Mouse (Mus musculus): Measurements from ENCODE around the gene Rab35.
A peak's percentile ranks its signal among the peaks of the same experiment; 100 is the strongest.

Gene Rab35

GRCm38 (mm10) chr5:115631505-115632357, at the start of gene Rab35:
Gene Rab35, plus strand, starts transcription at chr5:115631908.
- DNase-seq (ENCODE audit: low spot score in 2 of 2) = peak; percentile 67 to 78

DNA sequence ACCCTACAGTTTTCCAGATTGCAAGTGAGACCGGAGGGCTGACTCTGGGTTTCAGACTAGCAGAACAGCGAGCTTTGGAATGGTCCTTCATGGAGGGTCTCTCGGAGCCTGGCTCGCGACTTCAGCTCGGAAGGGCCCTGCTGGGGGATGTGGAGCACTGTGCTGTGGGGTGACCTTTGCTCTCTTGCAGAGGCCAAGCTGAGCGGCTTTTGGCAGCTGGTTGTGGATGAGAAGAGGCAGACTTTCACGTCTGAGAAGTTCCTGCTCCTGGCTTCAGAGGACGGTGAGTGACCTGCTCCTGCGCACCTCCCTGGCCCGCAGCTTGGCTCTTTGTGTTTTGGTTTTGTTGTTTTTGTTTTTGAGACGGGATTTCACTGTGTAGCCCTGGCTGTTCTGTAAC, 46.1 kb upstream of the Rab35 start:
- DNase-seq (ENCODE audit: low spot score in 2 of 2) = no peak

GRCm38 (mm10) chr5:115586166-115586565, 45.5 kb upstream of the Rab35 start:
- no peak for DNase-seq (ENCODE audit: low spot score in 2 of 2)

GRCm38 (mm10) chr5:115586780-115587179, 44.9 kb upstream of the Rab35 start:
- no peak for DNase-seq (ENCODE audit: low spot score in 2 of 2)

DNA sequence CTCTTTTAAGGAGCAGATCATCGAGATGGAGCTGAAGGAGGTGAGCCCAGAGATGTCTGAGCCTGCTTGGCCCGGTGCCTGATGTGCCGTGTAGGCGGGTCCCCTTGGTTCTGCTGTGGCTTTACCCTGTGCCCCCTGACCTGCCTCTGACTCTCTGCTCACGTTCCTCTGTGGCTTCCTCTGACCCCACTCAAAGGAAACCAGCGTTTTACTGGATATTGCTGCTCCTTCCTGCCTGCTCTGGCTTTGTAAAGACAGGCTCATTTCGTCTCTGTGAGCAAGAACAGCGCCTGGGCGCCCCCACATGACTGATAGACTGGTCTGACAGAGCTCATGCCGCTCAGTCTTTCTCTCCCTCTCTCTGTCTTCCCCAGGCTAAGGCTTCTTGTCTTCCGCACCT, 40.7 kb upstream of the Rab35 start:
- DNase-seq (ENCODE audit: low spot score in 2 of 2) = no peak

- no peak for DNase-seq (ENCODE audit: low spot score in 2 of 2)
Observed at GRCm38 (mm10) chr5:115591506-115591905, 40.2 kb upstream of the Rab35 start.

DNA sequence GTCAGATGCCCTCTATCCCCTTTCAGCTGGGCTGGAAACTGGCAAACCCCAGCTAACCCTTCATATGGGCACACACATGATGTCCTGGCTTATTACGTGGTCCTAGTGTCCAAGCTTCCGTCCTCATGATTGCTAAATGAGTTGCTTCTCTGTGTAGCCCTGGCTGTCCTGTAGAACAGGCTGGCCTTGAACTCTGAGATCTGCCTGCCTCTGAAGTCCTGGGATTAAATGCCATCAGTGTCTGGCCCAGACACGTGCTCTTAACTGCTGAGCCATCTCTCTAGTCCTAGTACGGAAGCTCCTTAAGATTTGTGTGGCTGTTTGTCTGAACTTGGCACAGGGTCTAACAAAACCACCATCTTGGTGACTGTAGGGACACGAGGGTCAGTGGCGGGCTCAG, 28.1 kb upstream of the Rab35 start:
- DNase-seq (ENCODE audit: low spot score in 2 of 2) = no peak

DNA sequence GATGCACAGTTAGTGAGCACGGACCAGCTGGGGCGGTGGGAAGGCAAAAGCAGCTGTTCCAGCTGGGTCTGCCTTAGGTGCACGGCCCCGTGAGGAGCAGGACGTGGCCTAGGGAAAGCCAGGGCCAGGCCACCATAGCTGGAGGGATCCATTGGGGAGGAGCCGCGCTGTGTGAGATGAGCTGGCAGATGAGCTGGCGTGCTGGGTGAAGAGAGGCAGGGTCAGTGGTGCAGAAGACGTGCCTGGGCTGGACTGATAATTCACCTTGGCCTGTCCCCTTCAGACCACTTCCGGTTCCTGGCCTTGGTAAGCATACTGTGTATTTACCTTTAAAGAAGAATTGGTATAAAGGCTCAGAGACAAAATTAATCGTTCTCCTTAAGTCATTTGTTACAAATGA, 20.1 kb upstream of the Rab35 start:
- no peak for DNase-seq (ENCODE audit: low spot score in 2 of 2)

GRCm38 (mm10) chr5:115613332-115613731, 18.4 kb upstream of the Rab35 start:
- no peak for DNase-seq (ENCODE audit: low spot score in 2 of 2)

- no peak for DNase-seq (ENCODE audit: low spot score in 2 of 2)
Observed at GRCm38 (mm10) chr5:115614948-115615347, 16.8 kb upstream of the Rab35 start.

GRCm38 (mm10) chr5:115619690-115620089, 12.0 kb upstream of the Rab35 start:
- no peak for DNase-seq (ENCODE audit: low spot score in 2 of 2)

DNA sequence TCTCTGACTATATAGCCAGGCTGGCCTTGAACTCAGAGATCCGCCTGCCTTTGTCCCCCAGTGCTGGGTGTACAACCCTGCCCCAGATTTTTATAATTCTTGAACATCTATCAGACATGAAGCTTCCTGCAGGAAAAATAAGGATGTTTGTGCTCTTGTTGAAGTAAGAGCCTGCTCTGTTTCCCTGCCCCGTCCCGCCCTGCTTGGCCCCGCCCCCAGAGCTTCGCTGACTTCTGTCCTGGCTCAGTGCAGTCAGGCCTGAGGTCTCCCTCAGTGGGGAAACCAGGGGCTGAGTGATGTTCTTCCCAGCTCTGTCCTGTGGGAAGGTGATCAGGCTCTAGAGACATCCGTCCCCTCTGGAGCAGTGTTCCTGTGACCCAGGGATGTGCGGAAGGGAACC, 9.0 kb upstream of the Rab35 start:
- no peak for DNase-seq (ENCODE audit: low spot score in 2 of 2)

- no peak for DNase-seq (ENCODE audit: low spot score in 2 of 2)
Observed at GRCm38 (mm10) chr5:115623694-115624440, 7.8 kb upstream of the Rab35 start.

DNA sequence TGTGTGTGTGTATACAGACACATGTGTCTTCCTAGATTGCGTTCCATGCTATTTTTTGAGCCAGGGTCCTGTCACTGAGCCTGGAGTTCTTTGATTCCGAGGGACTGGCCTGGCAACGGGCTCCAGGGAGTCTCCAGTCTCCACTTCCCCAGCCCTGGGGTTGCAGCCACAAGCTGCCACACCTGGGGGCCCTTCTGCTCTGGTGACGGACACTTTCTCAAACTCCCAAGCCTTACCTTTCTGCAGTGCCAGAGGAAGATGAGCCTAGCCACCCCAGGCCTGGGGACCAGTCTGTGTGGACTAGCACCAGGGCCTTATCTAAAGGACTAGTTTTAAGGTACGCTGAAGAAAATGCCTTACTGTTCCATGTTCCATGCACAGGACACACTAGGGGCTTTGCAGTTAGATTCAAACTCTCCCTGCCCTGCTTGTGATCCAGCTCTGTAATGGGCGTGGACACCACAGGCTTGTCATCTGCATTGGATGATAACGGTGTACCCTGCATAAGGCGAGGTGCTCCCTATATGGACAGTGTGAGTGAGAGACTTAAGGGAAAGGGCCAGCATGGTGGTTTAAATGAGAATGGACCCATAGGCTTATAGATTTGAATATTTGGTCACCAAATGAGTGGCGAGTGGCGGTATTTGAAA, 5.3 kb upstream of the Rab35 start:
- no peak for DNase-seq (ENCODE audit: low spot score in 2 of 2)

- DNase-seq (ENCODE audit: low spot score in 2 of 2) = no peak
Observed at GRCm38 (mm10) chr5:115628083-115628482, 3.6 kb upstream of the Rab35 start.

- no peak for DNase-seq (ENCODE audit: low spot score in 2 of 2)
Observed at GRCm38 (mm10) chr5:115629672-115630071, 2.0 kb upstream of the Rab35 start.

- no peak for DNase-seq (ENCODE audit: low spot score in 2 of 2)
Observed at GRCm38 (mm10) chr5:115630291-115630690, 1.4 kb upstream of the Rab35 start.

DNA sequence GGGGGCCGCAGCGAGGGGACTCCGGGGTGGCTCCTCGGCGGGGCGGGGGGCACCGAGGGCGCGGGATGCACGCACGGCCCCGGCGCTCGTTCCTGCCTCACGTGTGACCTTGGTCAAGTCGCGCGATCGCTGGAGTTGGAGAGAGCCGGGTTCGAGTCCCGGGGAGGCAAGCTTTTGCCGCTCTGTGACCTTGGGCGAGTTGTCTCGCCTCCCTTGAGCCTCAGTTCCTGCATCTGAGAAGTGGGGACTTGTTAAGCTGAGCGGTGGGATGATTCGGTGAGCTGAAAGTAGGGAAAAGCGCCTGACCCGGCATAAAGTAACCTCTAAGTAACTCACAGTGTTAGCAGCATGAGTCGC, 628 bp downstream of the Rab35 start:
- no peak for DNase-seq (ENCODE audit: low spot score in 2 of 2)

- no peak for DNase-seq (ENCODE audit: low spot score in 2 of 2)
Observed at GRCm38 (mm10) chr5:115633060-115633459, 1.4 kb downstream of the Rab35 start.

- no peak for DNase-seq (ENCODE audit: low spot score in 2 of 2)
Observed at GRCm38 (mm10) chr5:115634046-115634445, 2.3 kb downstream of the Rab35 start.

- no peak for DNase-seq (ENCODE audit: low spot score in 2 of 2)
Observed at GRCm38 (mm10) chr5:115635536-115635935, 3.8 kb downstream of the Rab35 start.

DNA sequence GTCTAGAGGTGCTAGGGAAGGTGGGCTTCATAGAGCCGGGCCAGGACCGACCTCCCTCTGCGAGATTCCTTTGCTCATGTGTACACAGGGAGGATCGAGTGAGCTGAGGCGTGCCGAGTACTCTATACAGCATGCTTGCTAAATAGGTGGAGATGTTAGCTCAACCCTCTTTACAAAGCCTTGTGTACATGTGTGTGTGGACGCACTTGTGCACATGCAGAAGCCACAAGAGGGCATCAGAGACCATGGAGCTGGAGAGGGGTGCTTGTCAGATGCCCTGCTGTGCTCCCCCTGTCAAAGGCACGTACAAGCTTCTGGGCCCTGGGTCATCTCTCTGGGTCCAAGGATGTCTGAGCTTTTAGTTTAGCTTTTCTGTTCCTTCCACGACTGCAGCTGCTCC, 12.5 kb downstream of the Rab35 start:
- DNase-seq (ENCODE audit: low spot score in 2 of 2) = no peak

DNA sequence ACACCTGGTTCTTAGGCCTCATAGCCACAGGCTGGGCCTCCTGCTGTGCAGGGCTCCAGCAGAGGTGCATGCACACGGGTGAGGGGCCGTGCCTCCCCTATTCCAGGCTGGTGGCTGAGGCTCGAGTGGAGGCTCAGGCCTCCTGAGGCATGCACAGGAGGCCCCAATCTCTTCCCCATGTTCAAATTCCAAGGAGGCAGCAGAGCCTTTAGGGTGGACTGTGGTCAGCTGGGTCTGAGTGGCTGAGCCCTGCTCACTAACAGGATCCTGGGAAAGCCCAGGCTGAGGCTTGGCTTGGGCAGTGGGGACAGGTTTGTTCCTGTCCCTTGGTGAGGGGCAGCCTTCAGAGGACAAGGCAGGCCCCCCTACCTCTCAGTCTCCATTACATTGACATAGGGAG, 17.2 kb downstream of the Rab35 start:
- no peak for DNase-seq (ENCODE audit: low spot score in 2 of 2)

All from frontal cortex, postnatal 25 days (tissue).